Mouse (Mus musculus): Measurements from ENCODE around the gene Tmeff1. TPM values are rescaled to one million over a fixed set of nuclear protein-coding genes. Genes with fewer than 3 reads are reported as not detected.
"Not testable (repeated sequence)": the region's sequence is repeated elsewhere in the genome, so short reads cannot be mapped to it uniquely, and the experiment has no call there.

The Tmeff1 gene
- total RNA-seq, 2 experiments from 2014 or later = 0.52 to 0.66 TPM

DNA sequence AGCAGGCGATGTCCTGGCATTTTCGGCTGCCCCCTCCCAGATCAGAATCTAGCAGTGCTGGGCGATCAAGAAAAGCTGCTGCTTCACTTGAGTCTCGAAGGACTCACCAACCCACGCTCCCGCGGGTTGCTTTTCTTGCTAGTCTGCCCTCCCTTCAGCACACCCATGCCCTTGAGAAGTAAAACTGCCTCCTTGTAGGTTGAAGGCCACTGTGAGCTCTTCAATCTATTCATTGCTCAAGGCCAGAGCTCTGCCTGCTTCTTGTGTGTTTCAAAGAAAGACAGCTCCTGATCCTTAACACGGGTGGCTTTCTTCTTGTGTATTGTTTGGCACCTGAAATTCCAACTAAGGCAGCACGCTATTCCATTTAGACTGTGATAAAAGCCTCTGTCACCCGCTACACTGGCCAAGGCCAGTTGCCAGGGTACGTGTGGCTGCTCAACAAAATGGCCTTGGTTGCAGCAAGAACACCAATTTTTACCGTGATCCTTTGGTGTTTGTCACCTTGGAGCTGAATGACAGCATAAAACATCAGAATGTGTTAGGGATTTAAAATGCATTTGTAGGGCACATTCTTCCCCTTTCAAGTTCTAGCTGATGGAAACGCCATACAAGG lies 91.7 kb downstream of the Tmeff1 start:
- no peak for DNase-seq (ENCODE audit: low spot score)

DNA sequence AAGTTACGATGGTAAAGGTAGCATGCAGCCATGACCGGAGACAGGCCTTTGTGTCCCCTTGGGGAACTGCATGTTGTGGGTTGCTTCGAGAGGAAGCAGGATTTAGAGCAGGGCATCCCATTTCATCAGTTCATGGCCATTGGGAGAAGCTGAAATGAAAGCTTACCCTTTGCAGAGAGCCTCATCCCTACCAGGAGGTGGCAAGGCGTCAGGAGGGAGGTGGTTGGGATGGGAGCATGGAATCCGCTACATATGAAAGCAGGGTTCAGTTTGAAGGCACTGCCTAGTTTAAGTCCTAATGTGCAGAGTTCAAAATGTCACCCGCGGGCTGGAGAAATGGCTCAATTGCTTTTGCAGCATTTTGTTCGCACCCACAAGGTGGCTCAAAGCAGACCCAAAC lies 92.3 kb downstream of the Tmeff1 start:
- DNase-seq (ENCODE audit: low spot score) = no peak

DNA sequence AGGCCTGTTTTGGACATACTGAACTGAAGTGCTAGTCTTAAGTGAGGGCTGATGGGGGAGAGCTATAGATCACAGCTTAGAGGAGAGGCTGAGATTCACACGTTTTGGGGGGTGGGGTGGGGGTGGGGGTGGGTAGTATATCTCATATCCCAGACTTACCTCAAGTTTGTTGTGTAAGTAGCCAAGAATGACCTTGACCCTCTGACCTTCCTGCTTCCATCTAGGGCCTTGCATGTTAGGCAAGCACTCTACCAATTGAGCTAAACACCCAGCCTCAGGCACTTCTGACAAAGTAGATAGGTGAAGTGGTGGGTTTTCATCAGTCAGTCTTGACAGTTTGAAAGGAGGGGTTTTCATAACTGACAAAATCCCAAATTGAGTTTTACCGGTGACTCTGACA lies 92.8 kb downstream of the Tmeff1 start:
- DNase-seq (ENCODE audit: low spot score) = no peak

DNA sequence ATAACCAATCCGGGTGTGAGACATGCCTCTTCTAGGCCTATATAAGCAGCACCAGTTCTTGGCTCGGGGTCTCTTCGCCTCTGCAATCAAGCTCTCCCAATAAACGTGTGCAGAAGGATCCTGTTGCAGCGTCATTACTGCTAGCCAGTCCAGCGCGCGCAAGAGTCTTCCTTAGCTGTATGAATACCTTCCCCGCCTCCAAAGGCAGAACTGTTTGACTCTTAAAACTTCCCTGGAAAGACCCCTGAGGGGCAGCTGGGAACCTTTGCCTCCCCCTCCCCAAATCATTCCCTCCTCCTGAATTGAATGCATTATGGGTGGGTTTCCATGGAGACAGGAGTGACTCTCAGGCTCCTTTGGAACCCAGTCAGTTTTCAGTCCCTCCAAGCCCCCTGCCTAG lies 93.8 kb downstream of the Tmeff1 start:
- no peak for DNase-seq (ENCODE audit: low spot score)

DNA sequence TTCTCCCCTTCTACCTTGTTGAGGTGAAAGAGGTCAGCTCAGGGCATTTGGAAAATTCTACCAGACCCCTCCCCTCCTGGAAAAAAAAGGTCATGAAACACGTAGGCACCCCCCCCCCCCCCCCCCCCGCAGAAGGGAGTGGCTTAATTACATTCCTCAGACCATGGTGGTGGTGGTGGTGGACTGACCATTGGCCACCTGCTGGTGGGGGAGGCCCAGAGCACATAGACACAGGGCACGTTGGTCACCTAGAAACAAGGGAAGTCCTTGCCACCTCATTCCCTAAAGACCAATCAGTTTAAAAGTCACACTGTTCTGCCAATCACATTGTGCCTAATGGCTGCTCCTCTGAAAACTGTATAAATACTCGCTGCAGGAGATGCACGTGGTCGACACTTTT lies 94.8 kb downstream of the Tmeff1 start:
- DNase-seq (ENCODE audit: low spot score) = not testable (repeated sequence)

DNA sequence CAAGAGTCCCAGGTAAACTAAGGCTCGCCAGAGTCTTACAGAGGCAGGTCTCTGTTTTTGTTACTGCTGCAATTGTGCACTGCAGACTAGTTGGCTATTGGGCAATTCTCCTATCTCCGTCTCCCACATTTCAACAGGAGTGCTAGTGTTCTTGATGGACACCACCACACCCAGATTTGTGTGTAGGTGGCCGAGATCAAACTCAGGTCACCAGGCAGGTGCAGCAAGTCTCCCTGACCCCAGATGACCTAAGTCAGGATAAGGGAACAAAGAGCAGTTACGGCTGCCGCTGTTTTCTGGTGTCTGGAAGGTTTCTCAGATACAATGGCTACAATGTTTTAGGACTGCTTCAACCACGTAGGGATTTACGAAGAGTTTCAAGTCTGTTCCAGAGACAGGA lies 95.2 kb downstream of the Tmeff1 start:
- no peak for DNase-seq (ENCODE audit: low spot score)

DNA sequence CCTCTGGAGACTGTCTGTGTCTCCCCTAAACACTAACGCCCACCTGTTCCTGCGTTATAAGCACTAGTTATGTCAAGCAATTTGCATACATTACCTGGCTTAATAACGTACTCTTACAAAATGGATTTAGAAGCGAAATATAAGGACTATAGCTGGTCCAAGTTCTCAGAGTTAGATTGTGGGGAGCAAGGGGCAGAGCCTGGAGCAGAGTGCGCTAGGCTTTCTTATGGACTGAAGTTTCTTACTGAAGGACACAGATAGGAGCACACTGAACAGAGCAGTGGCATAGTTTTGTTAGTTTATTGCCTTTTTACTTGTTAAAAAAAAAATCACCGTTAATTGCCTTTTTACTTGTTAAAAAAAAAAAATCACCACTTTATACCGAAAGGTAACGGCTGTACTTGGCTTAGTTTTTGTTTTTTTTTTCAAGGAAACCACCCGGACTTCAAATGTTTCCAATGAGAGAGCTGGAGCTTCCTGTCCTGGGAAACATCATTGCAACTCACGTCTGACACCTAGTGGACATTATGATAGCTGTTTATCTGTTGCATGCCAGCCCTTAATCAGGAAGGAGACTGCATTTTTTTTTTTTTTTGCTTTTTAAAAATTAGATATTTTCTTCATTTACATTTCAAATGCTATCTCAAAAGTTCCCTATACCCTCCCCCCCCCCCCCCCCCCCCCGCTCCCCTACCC lies 95.8 kb downstream of the Tmeff1 start:
- peak; percentile 61 for DNase-seq (ENCODE audit: low spot score)

DNA sequence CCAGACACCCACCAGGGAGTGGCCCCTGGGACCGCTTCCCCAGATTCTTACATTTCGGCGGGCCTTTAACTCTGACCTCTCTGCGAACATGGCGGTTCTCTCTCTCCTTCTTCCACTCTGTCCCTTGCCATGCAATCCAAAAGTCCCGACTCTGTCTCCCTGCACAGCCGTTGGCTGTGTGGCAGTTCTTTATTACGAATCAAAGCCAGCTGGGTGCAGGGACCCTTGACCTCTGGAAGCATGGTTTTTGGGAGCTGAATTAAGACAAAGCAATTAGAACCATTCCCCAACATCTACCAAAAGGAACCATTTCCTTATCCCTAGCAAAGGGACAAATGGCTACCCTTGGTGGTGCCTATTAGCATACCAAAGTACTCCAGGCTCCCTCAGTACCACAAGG lies 98.2 kb downstream of the Tmeff1 start:
- DNase-seq (ENCODE audit: low spot score) = no peak

DNA sequence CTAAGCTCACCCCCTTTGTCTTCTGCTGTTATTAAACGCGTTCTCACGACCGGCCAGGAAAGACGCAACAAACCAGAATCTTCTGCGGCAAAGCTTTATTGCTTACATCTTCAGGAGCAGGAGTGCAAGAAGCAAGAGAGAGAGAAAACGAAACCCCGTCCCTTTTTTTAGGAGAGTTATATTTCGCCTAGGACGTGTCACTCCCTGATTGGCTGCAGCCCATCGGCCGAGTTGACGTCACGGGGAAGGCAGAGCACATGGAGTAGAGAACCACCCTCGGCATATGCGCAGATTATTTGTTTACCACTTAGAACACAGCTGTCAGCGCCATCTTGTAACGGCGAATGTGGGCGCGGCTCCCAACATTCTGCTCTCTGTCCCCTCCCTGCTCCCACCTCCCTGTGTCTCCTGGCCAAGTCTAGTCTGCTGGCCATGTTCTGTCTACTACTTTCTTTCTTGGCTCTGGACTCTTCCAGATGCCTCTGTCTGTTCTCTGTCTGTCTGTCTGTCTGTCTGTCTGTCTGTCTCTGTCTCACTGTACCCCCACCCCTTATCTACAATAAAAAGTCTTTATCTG lies 98.7 kb downstream of the Tmeff1 start:
- DNase-seq (ENCODE audit: low spot score) = not testable (repeated sequence)

DNA sequence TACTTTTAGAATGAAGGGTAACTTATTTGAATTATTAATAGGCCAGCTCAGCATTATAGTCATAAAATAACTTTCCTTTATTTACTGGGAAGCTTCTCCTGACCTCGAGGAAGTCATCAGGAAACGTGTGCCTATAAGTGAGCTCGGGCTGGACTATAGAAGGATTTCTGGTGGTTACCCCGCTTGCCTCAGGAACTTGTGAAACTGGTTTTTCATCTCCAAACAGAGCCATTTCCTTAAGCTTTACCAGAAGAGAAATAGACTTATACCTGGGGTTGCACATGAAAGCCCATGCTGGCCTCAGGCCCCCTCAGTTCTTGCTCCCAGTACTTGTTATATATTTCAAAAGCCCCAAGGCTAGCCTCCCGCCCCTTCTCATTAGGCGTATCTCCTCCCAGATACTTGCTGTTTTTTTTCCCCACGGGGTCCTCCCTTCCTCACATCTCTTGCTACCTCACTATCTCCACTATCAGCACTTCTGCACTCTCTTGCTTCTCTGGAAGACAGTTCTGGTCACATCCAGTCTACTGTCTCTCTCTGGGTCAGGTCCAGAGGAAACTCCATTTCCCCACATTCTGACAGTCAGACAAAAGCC lies 99.7 kb downstream of the Tmeff1 start:
- DNase-seq (ENCODE audit: low spot score) = no peak

DNA sequence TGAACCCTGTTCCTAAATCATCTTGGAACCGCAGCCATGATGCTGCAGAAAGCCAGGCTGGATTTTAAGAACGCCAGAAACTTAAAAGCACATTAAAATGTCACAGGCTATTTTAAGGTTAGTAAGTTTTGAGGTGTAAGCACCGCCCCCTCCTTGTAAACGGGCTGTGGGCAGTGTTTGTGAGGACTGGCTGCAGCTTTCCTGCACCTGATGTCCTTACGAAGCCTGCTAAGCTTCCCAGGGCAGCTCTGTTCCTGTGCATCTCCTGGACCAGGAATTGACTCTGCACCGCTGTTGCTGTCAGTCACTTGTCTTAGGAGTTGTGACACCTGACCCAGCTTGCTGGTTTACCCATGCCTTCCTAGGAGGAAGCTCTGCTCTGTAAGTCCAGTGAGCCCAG lies 103.2 kb downstream of the Tmeff1 start:
- DNase-seq (ENCODE audit: low spot score) = peak; percentile 48

DNA sequence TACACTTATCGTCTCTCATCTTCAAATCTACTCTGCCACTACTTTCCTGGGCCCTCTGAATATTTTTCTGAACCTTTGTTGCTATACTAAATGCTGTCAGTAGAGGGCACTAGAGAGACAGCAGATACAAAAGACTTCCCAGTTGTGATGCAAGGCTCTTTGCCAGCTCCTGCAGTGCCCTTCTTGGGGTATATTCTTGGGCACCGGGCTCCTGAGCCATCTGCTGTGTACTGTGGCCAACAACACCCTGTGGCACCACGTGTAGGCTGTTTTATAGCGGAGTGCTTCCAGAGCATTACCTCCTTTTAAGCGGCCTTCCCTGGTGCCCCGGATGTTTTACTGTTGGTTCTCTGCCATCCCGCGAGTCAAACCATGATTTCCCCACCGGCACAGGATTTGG lies 105.7 kb downstream of the Tmeff1 start:
- DNase-seq (ENCODE audit: low spot score) = peak; percentile 53

DNA sequence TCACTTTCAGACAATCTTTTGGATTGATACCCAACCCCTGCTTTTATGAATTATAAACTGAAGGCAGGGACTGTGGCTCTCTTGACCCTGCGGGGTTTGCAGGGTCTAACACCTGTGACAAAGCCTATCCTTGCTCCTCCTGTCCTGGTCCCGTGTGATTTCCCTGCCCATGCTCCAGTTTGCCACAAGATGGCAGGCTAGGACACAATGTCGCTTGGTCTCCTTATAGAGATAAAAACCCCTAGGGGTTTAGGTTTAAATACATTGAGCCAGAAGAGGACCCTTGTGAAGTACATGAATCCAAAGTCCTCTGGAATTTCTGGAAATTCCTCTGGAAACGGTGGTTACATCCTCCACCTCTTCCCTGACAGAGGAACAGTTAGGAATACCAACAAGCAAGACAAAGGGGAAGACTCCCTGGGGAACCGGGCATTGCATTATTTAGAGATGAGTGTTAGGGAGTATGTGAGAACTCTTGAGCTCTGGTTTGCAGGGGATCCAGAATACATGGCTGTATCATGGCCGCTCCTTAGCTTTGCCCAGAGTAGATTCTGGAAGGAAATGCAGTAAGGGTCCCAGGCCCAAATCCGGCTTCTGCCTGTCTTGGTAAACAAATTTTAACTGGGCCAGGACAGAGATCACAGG lies 106.9 kb downstream of the Tmeff1 start:
- DNase-seq (ENCODE audit: low spot score) = peak; percentile 42

DNA sequence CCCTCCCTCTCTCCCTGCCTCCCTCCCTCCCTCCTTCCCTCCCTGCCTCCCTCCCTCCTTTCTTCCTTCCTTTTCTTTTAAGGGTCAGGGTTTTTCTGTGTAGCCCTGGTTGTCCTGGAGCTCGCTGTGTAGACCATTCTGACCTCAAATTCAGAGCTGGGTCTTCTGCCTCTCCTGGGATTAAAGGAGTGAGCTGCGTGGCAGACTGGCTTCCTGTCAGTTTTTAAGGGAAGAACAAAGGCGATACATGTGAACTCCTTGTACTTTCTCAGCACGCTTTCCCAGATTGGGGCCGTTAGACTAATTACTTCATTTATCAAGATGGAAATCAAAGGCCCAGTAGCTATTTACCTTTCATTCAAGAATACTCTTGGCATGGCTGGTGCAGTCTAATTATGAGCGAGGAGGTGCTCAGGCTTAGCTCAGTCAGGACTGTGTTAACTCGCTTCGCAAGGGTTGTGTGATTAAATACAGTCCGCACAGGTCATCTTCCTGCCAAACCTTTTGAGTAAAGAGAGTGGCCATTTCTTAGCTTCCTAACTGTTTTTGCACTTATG lies 107.8 kb downstream of the Tmeff1 start:
- no peak for DNase-seq (ENCODE audit: low spot score)

DNA sequence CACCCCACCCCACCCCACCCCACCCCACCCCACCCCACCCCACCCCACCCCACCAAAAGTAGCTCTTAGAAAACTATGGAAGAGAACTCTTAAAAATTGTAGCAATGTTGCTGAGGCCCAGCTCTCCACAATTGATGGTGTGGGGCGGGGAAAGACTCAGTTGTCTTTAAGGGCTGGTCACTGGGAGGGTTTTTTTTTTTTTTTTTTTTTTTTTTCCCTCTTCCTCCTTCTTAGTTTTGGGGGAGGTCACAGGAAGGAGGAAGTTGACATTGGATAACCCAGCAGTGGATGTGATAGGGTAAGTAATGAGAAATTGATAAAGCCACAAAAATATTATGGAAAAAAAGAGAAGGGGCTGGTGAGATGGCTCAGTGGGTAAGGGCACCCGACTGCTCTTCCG lies 111.7 kb downstream of the Tmeff1 start:
- no peak for DNase-seq (ENCODE audit: low spot score)

DNA sequence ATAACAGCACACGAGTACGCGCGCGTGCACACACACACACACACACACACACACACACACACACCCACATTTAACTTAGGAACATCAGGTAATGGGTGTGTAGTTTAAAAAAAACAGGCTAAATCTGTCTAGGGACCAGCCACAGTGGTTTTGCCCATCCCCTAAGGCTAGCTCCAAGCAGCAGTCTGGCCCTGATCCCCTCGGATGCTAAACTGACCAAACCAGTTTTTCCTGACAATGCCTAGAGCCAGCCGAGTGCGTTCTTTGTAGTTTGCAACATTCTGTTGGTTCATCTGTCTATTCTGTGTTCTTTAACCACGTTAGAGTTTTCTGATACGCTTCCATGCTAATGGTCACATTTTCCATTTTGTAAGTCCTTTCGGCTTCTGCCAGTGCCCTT lies 112.3 kb downstream of the Tmeff1 start:
- no peak for DNase-seq (ENCODE audit: low spot score)

Other genes with a start within 250 kb of the Tmeff1 start
- gene Tex10, start 111.7 kb upstream of the Tmeff1 start, total RNA-seq (2021) = 10 to 100 TPM; 11.1 to 11.6 TPM
- gene Msantd3, start 45.2 kb upstream of the Tmeff1 start, total RNA-seq (2021) = 10 to 100 TPM; 17.4 to 17.9 TPM
- gene Cavin4, start 78.3 kb downstream of the Tmeff1 start, total RNA-seq (2021) = 100 to 1,000 TPM; 118 to 136 TPM

All from gastrocnemius, adult 18-20 months (tissue).